Mouse (Mus musculus) kidney, postnatal 0 days (tissue): ENCODE data around the gene Rbm28. TPM values are rescaled to one million over a fixed set of nuclear protein-coding genes. Genes with fewer than 3 reads are reported as not detected.

Experiments
- ATAC-seq: fragments of 200-750 bp; cut with Nextera tagmentation; replicated peaks from 2 replicates; pipeline ENCODE4 v1.8.0; 2017; ENCODE audit warnings: low read depth, moderate number of reproducible peaks, moderate TSS enrichment, moderate library complexity; ENCODE audit not compliant: low FRiP score
- DNase-seq: peaks from one replicate; pipeline ENCODE4 v3.0.0-alpha.2; 2016; ENCODE audit warnings: low spot score
- H3K27ac ChIP-seq: fragments of 300-500 bp; sonication (generic); 2 replicates; pipeline ENCODE4 v1.5.1; 2014; ENCODE audit warnings: mild to moderate bottlenecking
- H3K27me3 ChIP-seq: fragments of 300-500 bp; sonication (generic); 2 replicates; pipeline ENCODE4 v1.6.1; 2014; ENCODE audit warnings: low read length, mixed read lengths; ENCODE audit not compliant: insufficient read depth
- H3K36me3 ChIP-seq: fragments of 300-500 bp; sonication (generic); 2 replicates; pipeline ENCODE4 v1.6.1; 2014; ENCODE audit warnings: low read length, mixed read lengths; ENCODE audit not compliant: insufficient read depth
- H3K4me1 ChIP-seq: fragments of 300-500 bp; sonication (generic); replicated peaks from 2 replicates; pipeline ENCODE4 v1.6.1; 2014; ENCODE audit warnings: antibody characterized with exemption, low read length, mixed read lengths; ENCODE audit not compliant: insufficient read depth
- H3K4me2 ChIP-seq: fragments of 300-500 bp; sonication (generic); 2 replicates; pipeline ENCODE4 v1.6.1; 2014; ENCODE audit warnings: mild to moderate bottlenecking, low read length, moderate library complexity, mixed read lengths
- H3K4me3 ChIP-seq: fragments of 300-500 bp; sonication (generic); replicated peaks from 2 replicates; pipeline ENCODE4 v1.5.1; 2014; ENCODE audit warnings: low read depth, low read length
- H3K9ac ChIP-seq: fragments of 300-500 bp; sonication (generic); 2 replicates; pipeline ENCODE4 v1.6.1; 2014; ENCODE audit warnings: low read depth, low read length
- H3K9me3 ChIP-seq: fragments of 300-500 bp; sonication (generic); replicated peaks from 2 replicates; pipeline ENCODE4 v1.6.1; 2016; ENCODE audit warnings: low read length, inconsistent platforms, mixed read lengths
- CTCF ChIP-seq: IDR thresholded peaks from 2 replicates; pipeline ENCODE4 v1.5.1; 2016; ENCODE audit warnings: antibody characterized with exemption, low read depth, mild to moderate bottlenecking, moderate library complexity
- WGBS: fragments of 180-500 bp; shearing (Covaris S2); extraction: QIAGEN DNeasy Blood & Tissue Kit; methylation state at CpG from one replicate; pipeline ENCODE4 v1.1.7; 2014; 5-methylcytosine and 5-hydroxymethylcytosine counted together
- polyA plus RNA-seq: library from polyadenylated mRNA; unstranded; fragments of >200 nt; fragmentation: Nextera tagmentation; extraction: Ambion mirVana; gene quantifications from 2 replicates; pipeline ENCODE4 v1.2.1, GENCODE M21; 2015

The Rbm28 gene
- polyA plus RNA-seq, 1 experiment from 2014 or later = 26.6 TPM

GRCm38 (mm10) chr6:29143608-29144007 lies 21.2 kb downstream of the Rbm28 start:
- H3K9me3 ChIP-seq = no peaks in the 10 kb centered on the region
- no peak overlapping the region for H3K27ac ChIP-seq
- peak; percentile 85 for TF ChIP-seq CTCF
- 39% methylated on average over 5 of the region's 5 CpGs for WGBS
- H3K4me2 ChIP-seq = no peak overlapping the region
- no peaks in the 10 kb centered on the region for H3K27me3 ChIP-seq
- DNase-seq (peak; percentile 87), ATAC-seq (no peak)
- H3K4me1 ChIP-seq = peaks cover 11% of the 10 kb centered on the region
- peaks cover 14% of the 10 kb centered on the region; the same call in 1 of the 2 replicates for H3K36me3 ChIP-seq
- no peak overlapping the region for H3K9ac ChIP-seq
- no peak overlapping the region for H3K4me3 ChIP-seq

GRCm38 (mm10) chr6:29137441-29137840 lies 27.4 kb downstream of the Rbm28 start:
- 90% methylated on average over 9 of the region's 9 CpGs for WGBS
- no peak for TF ChIP-seq CTCF
- Histone ChIP-seq H3K27ac (no peak overlapping the region), H3K4me2 (no peak overlapping the region), H3K9me3 (no peaks in the 10 kb centered on the region), H3K4me3 (no peak overlapping the region), H3K4me1 (no peaks in the 10 kb centered on the region), H3K9ac (no peak overlapping the region), H3K27me3 (no peaks in the 10 kb centered on the region), H3K36me3 (peaks cover 43% of the 10 kb centered on the region; the same call in 1 of the 2 replicates)
- ATAC-seq = no peak
- no peak for DNase-seq

- H3K27ac ChIP-seq = no peak overlapping the region
- no peaks in the 10 kb centered on the region for H3K4me1 ChIP-seq
- H3K27me3 ChIP-seq = no peaks in the 10 kb centered on the region
- DNase-seq (no peak), ATAC-seq (no peak)
- TF ChIP-seq CTCF = no peak
- H3K4me3 ChIP-seq = no peak overlapping the region
- H3K4me2 ChIP-seq = no peak overlapping the region
- no peaks in the 10 kb centered on the region for H3K9me3 ChIP-seq
- peaks cover 54% of the 10 kb centered on the region for H3K36me3 ChIP-seq
- H3K9ac ChIP-seq = no peak overlapping the region
- WGBS = 96% methylated on average over 9 of the region's 9 CpGs
These were observed 31.7 kb downstream of the Rbm28 start for GRCm38 (mm10) chr6:29133100-29133499.

GRCm38 (mm10) chr6:29126878-29127426 lies 37.9 kb downstream of the Rbm28 start:
- no peak overlapping the region for H3K9ac ChIP-seq

GRCm38 (mm10) chr6:29119990-29120389 lies 44.8 kb downstream of the Rbm28 start:
- Histone ChIP-seq H3K4me3 (no peak overlapping the region), H3K27ac (no peak overlapping the region), H3K27me3 (no peaks in the 10 kb centered on the region), H3K36me3 (peaks cover 6% of the 10 kb centered on the region; the same call in 1 of the 2 replicates), H3K9ac (no peak overlapping the region), H3K4me2 (no peak overlapping the region), H3K4me1 (no peaks in the 10 kb centered on the region), H3K9me3 (no peaks in the 10 kb centered on the region)
- TF ChIP-seq CTCF = no peak
- ATAC-seq (no peak), DNase-seq (no peak)
- 89% methylated on average over 13 of the region's 13 CpGs for WGBS

More at GRCm38 (mm10) chr6:29126878-29127426, 37.9 kb downstream of the Rbm28 start:
- WGBS = 60% methylated on average over 7 of the region's 7 CpGs
- Histone ChIP-seq H3K27me3 (no peaks in the 10 kb centered on the region), H3K36me3 (peaks cover 41% of the 10 kb centered on the region), H3K9me3 (no peaks in the 10 kb centered on the region), H3K4me3 (no peak overlapping the region), H3K27ac (no peak overlapping the region), H3K4me1 (no peaks in the 10 kb centered on the region), H3K4me2 (no peak overlapping the region)
- ATAC-seq (0 out of 2 replicates have a peak, but pooled peaks have one; percentile 33), DNase-seq (peak; percentile 72)
- TF ChIP-seq CTCF = no peak

- Histone ChIP-seq H3K4me1 (no peaks in the 10 kb centered on the region), H3K4me3 (no peak overlapping the region), H3K9me3 (no peaks in the 10 kb centered on the region), H3K9ac (no peak overlapping the region), H3K36me3 (no peaks in the 10 kb centered on the region), H3K27ac (no peak overlapping the region), H3K4me2 (no peak overlapping the region), H3K27me3 (no peaks in the 10 kb centered on the region)
- no peak for TF ChIP-seq CTCF
- DNase-seq = no peak
- WGBS = 73% methylated on average over 4 of the region's 4 CpGs
- no peak for ATAC-seq
These were observed 45.8 kb downstream of the Rbm28 start for GRCm38 (mm10) chr6:29118963-29119362.

GRCm38 (mm10) chr6:29118231-29118630 lies 46.6 kb downstream of the Rbm28 start:
- no peaks in the 10 kb centered on the region for H3K4me1 ChIP-seq
- no peaks in the 10 kb centered on the region for H3K9me3 ChIP-seq
- H3K4me3 ChIP-seq = no peak overlapping the region
- H3K4me2 ChIP-seq = no peak overlapping the region
- no peaks in the 10 kb centered on the region for H3K27me3 ChIP-seq
- H3K9ac ChIP-seq = no peak overlapping the region
- TF ChIP-seq CTCF = no peak
- no peak overlapping the region for H3K27ac ChIP-seq
- H3K36me3 ChIP-seq = no peaks in the 10 kb centered on the region
- ATAC-seq = no peak
- no peak for DNase-seq
